Mouse (Mus musculus) gastrocnemius, adult 8-10 months (tissue): ENCODE measurements around the gene Fgfr2. TPM values are rescaled to one million over a fixed set of nuclear protein-coding genes. Genes with fewer than 3 reads are reported as not detected.
A peak's percentile ranks its signal among the peaks of the same experiment; 100 is the strongest.
"Not testable (repeated sequence)": the region's sequence is repeated elsewhere in the genome, so short reads cannot be mapped to it uniquely, and the experiment has no call there.

Experiments
- DNase-seq, 2 experiments: peaks; one replicate each; pipeline ENCODE4 v3.0.0; 2022; ENCODE audit warnings: low spot score in 2 of 2
- total RNA-seq, 4 experiments: library from RNA; stranded (reverse); gene quantifications; 2 replicates each; pipeline ENCODE4 v1.2.4; 2022

Gene Fgfr2
- total RNA-seq, 4 experiments from 2014 or later, result 0.17 to 1.3 (median 0.62) TPM

GRCm38 (mm10) chr7:130560933-130561332 lies 2562.2 kb downstream of the Fgfr2 start:
- DNase-seq, result no peak

GRCm38 (mm10) chr7:130558592-130558991 lies 2564.6 kb downstream of the Fgfr2 start:
- DNase-seq, result no peak

- no peak for DNase-seq
These were observed 2567.6 kb downstream of the Fgfr2 start for GRCm38 (mm10) chr7:130555597-130555996.

GRCm38 (mm10) chr7:130553321-130553720 lies 2569.8 kb downstream of the Fgfr2 start:
- DNase-seq, result no peak

GRCm38 (mm10) chr7:130552780-130553179 lies 2570.4 kb downstream of the Fgfr2 start:
- DNase-seq, result peak; percentile 77 to 85

GRCm38 (mm10) chr7:130547635-130548175 lies 2575.4 kb downstream of the Fgfr2 start:
- no peak for DNase-seq

- peak; percentile 81 to 87 for DNase-seq
These were observed 2576.2 kb downstream of the Fgfr2 start for GRCm38 (mm10) chr7:130546791-130547484.

- DNase-seq, result no peak
These were observed 2576.7 kb downstream of the Fgfr2 start for GRCm38 (mm10) chr7:130546421-130546790.

GRCm38 (mm10) chr7:130545893-130546292 lies 2577.3 kb downstream of the Fgfr2 start:
- no peak for DNase-seq

GRCm38 (mm10) chr7:130545401-130545800 lies 2577.7 kb downstream of the Fgfr2 start:
- DNase-seq, result no peak

GRCm38 (mm10) chr7:130543181-130543580 lies 2580.0 kb downstream of the Fgfr2 start:
- no peak for DNase-seq

GRCm38 (mm10) chr7:130540176-130540575 lies 2583.0 kb downstream of the Fgfr2 start:
- DNase-seq, result no peak

- DNase-seq, result no peak
These were observed 2586.1 kb downstream of the Fgfr2 start for GRCm38 (mm10) chr7:130537068-130537467.

- DNase-seq, result no peak
These were observed 2588.0 kb downstream of the Fgfr2 start for GRCm38 (mm10) chr7:130535174-130535573.

- peak; percentile 75 to 77 for DNase-seq
These were observed 2589.6 kb downstream of the Fgfr2 start for GRCm38 (mm10) chr7:130533316-130534260.

GRCm38 (mm10) chr7:130531138-130531537 lies 2592.0 kb downstream of the Fgfr2 start:
- not testable (repeated sequence) for DNase-seq

- DNase-seq, result no peak
These were observed 2595.8 kb downstream of the Fgfr2 start for GRCm38 (mm10) chr7:130527306-130527705.

GRCm38 (mm10) chr7:130523451-130523850 lies 2599.7 kb downstream of the Fgfr2 start:
- no peak for DNase-seq

- no peak for DNase-seq
These were observed 2602.2 kb downstream of the Fgfr2 start for GRCm38 (mm10) chr7:130520812-130521422.

- no peak for DNase-seq
These were observed 2603.1 kb downstream of the Fgfr2 start, which contains the start of gene Ate1 for GRCm38 (mm10) chr7:130520049-130520425. Gene Ate1, minus strand, starts transcription at chr7:130520369.
